Mouse (Mus musculus): ENCODE measurements around the gene Wfdc9. TPM values are rescaled to one million over a fixed set of nuclear protein-coding genes. Genes with fewer than 3 reads are reported as not detected.

Gene Wfdc9
- polyA plus RNA-seq, 1 experiment from 2014 or later, result not detected

GRCm38 (mm10) chr2:164673987-164674386, 17.6 kb upstream of the Wfdc9 start, which contains the start of gene Wfdc11:
Gene Wfdc11 (minus strand): TSS chr2:164674087.
- no peaks in the 10 kb centered on the region for H3K9me3 ChIP-seq
- no peak within 1 kb of the TSS for H3K4me3 ChIP-seq (replicated peaks)
- H3K27me3 ChIP-seq (replicated peaks), result no peaks in the 10 kb centered on the region
- H3K9ac ChIP-seq, result no peak within 1 kb of the TSS
- H3K27ac ChIP-seq, result no peak within 1 kb of the TSS
- ATAC-seq (ENCODE audit: insufficient read depth, low FRiP score, low read depth), result no peak
- no peak within 1 kb of the TSS for H3K4me2 ChIP-seq
- H3K36me3 ChIP-seq, result no peaks in the 10 kb centered on the region
- peaks cover 7% of the 10 kb centered on the region; the same call in 1 of the 2 replicates for H3K4me1 ChIP-seq
- 73% methylated on average over 7 of the region's 7 CpGs for WGBS

DNA sequence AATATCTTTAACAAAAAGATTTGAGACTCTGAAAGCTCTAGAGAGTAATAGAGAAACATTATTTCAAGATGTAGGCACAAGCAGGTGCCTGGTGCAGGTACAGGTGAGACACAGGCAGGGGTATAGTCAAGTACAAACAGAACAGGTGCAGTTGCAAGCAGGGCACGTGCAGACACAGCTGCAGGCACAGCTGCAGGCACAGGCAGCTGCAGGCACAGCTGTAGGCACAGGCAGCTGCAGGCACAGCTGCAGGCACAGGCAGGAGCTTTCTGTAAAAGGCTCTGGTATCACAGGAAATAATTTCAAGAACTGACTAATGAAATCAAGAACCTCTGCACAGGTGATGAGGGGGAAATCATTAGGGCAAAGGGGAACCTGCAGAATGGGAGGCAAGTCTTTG, 14.6 kb upstream of the Wfdc9 start:
- Histone ChIP-seq H3K4me3 (replicated peaks) (no peak overlapping the region), H3K4me2 (no peak overlapping the region), H3K27me3 (replicated peaks) (no peaks in the 10 kb centered on the region), H3K9ac (no peak overlapping the region), H3K27ac (no peak overlapping the region), H3K9me3 (no peaks in the 10 kb centered on the region), H3K4me1 (no peaks in the 10 kb centered on the region), H3K36me3 (no peaks in the 10 kb centered on the region)
- ATAC-seq (ENCODE audit: insufficient read depth, low FRiP score, low read depth), result no peak
- WGBS, result 17% methylated on average over 1 of the region's 1 CpGs

DNA sequence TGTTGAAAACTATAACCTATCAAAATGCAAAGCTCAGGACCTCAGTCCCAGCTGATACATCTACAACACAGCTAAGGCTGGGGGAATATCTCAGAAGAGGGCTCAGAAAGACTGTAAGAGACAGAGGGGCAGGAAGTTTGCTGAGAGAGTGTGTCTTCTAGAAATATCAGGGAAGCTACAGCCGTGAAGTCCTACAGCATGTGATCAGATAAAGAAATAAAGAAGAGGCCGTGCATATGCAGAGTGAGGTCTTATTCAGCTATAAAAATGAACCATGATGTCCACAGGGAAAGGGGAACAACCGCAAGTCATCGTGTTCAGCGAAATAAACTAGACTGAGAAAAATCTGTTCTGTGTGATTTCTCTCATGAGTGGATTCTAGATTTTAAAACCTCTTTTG, 13.9 kb upstream of the Wfdc9 start:
- Histone ChIP-seq H3K4me3 (replicated peaks) (no peak overlapping the region), H3K4me2 (no peak overlapping the region), H3K4me1 (no peaks in the 10 kb centered on the region), H3K9ac (no peak overlapping the region), H3K9me3 (no peaks in the 10 kb centered on the region), H3K27me3 (replicated peaks) (no peaks in the 10 kb centered on the region), H3K36me3 (no peaks in the 10 kb centered on the region), H3K27ac (no peak overlapping the region)
- ATAC-seq (ENCODE audit: insufficient read depth, low FRiP score, low read depth), result no peak
- 79% methylated on average over 5 of the region's 5 CpGs for WGBS

DNA sequence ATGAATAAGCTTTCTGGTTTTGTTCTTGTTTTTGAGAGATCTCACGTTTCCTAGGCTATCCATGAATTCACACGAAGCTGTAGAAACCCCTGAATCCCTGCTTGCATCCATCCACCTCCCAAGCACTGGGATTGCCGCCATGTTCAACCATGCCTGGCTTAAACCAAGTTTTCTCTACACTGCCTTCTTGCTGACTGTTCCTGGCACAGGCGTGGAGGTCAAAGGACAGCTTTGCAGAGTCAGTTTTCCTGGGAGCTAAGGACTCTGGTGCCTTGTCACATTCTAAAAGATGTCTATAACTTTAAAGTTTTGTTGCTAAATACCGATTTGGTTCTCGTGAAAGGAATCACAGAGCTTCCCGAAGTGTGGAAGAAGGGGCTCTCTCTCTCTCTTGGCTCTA, 8.5 kb upstream of the Wfdc9 start:
- Histone ChIP-seq H3K4me1 (no peaks in the 10 kb centered on the region), H3K9ac (no peak overlapping the region), H3K36me3 (no peaks in the 10 kb centered on the region), H3K4me3 (replicated peaks) (no peak overlapping the region), H3K4me2 (no peak overlapping the region), H3K27ac (no peak overlapping the region), H3K9me3 (no peaks in the 10 kb centered on the region), H3K27me3 (replicated peaks) (no peaks in the 10 kb centered on the region)
- WGBS, result 89% methylated on average over 7 of the region's 7 CpGs
- ATAC-seq (ENCODE audit: insufficient read depth, low FRiP score, low read depth), result no peak

- Histone ChIP-seq H3K4me3 (replicated peaks) (no peak within 1 kb of the TSS), H3K4me2 (no peak within 1 kb of the TSS), H3K36me3 (no peaks in the 10 kb centered on the region), H3K4me1 (no peaks in the 10 kb centered on the region), H3K9me3 (no peaks in the 10 kb centered on the region), H3K27me3 (replicated peaks) (no peaks in the 10 kb centered on the region), H3K27ac (no peak within 1 kb of the TSS), H3K9ac (no peak within 1 kb of the TSS)
- 12% methylated on average over 11 of the region's 11 CpGs for WGBS
- no peak for ATAC-seq (ENCODE audit: insufficient read depth, low FRiP score, low read depth)
Measured at GRCm38 (mm10) chr2:164655858-164656257, 525 bp downstream of the Wfdc9 start, which contains the start of gene Wfdc10. Gene Wfdc10 (plus strand): TSS chr2:164656046.

GRCm38 (mm10) chr2:164641881-164642673, 14.3 kb downstream of the Wfdc9 start:
- Histone ChIP-seq H3K9ac (no peak overlapping the region), H3K27ac (no peak overlapping the region), H3K36me3 (no peaks in the 10 kb centered on the region), H3K4me3 (replicated peaks) (no peak overlapping the region), H3K9me3 (no peaks in the 10 kb centered on the region), H3K4me2 (no peak overlapping the region), H3K4me1 (no peaks in the 10 kb centered on the region), H3K27me3 (replicated peaks) (no peaks in the 10 kb centered on the region)
- 72% methylated on average over 13 of the region's 13 CpGs for WGBS
- no peak for ATAC-seq (ENCODE audit: insufficient read depth, low FRiP score, low read depth)

- H3K36me3 ChIP-seq, result no peaks in the 10 kb centered on the region
- WGBS, result 57% methylated on average over 7 of the region's 7 CpGs
- no peak overlapping the region for H3K4me2 ChIP-seq
- H3K9ac ChIP-seq, result no peak overlapping the region
- no peaks in the 10 kb centered on the region for H3K27me3 ChIP-seq (replicated peaks)
- no peaks in the 10 kb centered on the region for H3K4me1 ChIP-seq
- no peak overlapping the region for H3K27ac ChIP-seq
- no peak for ATAC-seq (ENCODE audit: insufficient read depth, low FRiP score, low read depth)
- no peak overlapping the region for H3K4me3 ChIP-seq (replicated peaks)
- no peaks in the 10 kb centered on the region for H3K9me3 ChIP-seq
Measured at GRCm38 (mm10) chr2:164641129-164641528, 15.3 kb downstream of the Wfdc9 start.

GRCm38 (mm10) chr2:164638696-164639095, 17.7 kb downstream of the Wfdc9 start, which contains the start of gene Wfdc16:
Gene Wfdc16 (minus strand): TSS chr2:164638796.
- no peaks in the 10 kb centered on the region for H3K4me1 ChIP-seq
- no peak within 1 kb of the TSS for H3K27ac ChIP-seq
- no peak within 1 kb of the TSS for H3K4me3 ChIP-seq (replicated peaks)
- WGBS, result 80% methylated on average over 3 of the region's 3 CpGs
- H3K9ac ChIP-seq, result no peak within 1 kb of the TSS
- no peaks in the 10 kb centered on the region for H3K9me3 ChIP-seq
- no peaks in the 10 kb centered on the region for H3K27me3 ChIP-seq (replicated peaks)
- ATAC-seq (ENCODE audit: insufficient read depth, low FRiP score, low read depth), result no peak
- no peaks in the 10 kb centered on the region for H3K36me3 ChIP-seq
- no peak within 1 kb of the TSS for H3K4me2 ChIP-seq

DNA sequence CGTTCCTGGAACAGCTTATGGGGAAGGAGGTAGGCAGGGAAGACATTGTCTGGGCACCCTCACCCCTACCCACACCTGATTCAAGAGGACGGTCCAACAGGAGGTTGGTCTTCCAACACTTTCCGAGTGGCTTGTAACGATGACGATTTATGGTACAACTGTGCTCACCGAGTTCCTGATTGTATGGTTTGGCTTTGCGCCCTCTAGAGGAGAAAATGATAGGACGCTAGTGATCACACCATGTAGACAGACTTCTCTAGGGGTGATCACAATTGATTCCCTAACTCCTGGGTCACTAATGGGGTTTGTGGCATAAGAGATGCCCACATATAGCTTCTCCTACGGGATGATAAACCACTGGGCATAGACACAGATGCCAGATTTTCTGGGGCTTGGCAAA, 21.1 kb downstream of the Wfdc9 start:
- Histone ChIP-seq H3K4me2 (no peak overlapping the region), H3K9ac (no peak overlapping the region), H3K27me3 (replicated peaks) (no peaks in the 10 kb centered on the region), H3K27ac (no peak overlapping the region), H3K4me3 (replicated peaks) (no peak overlapping the region), H3K9me3 (no peaks in the 10 kb centered on the region), H3K4me1 (no peaks in the 10 kb centered on the region), H3K36me3 (no peaks in the 10 kb centered on the region)
- 73% methylated on average over 9 of the region's 9 CpGs for WGBS
- no peak for ATAC-seq (ENCODE audit: insufficient read depth, low FRiP score, low read depth)

- H3K9me3 ChIP-seq, result no peaks in the 10 kb centered on the region
- H3K36me3 ChIP-seq, result no peaks in the 10 kb centered on the region
- no peak overlapping the region for H3K27ac ChIP-seq
- no peak for ATAC-seq (ENCODE audit: insufficient read depth, low FRiP score, low read depth)
- no peaks in the 10 kb centered on the region for H3K27me3 ChIP-seq (replicated peaks)
- H3K9ac ChIP-seq, result no peak overlapping the region
- no peak overlapping the region for H3K4me3 ChIP-seq (replicated peaks)
- no peak overlapping the region for H3K4me2 ChIP-seq
- H3K4me1 ChIP-seq, result no peaks in the 10 kb centered on the region
- 83% methylated on average over 4 of the region's 4 CpGs for WGBS
Measured at GRCm38 (mm10) chr2:164621775-164622174, 34.6 kb downstream of the Wfdc9 start.

- Histone ChIP-seq H3K4me3 (replicated peaks) (no peak overlapping the region), H3K9me3 (no peaks in the 10 kb centered on the region), H3K9ac (no peak overlapping the region), H3K4me2 (no peak overlapping the region), H3K36me3 (no peaks in the 10 kb centered on the region), H3K27ac (no peak overlapping the region), H3K4me1 (no peaks in the 10 kb centered on the region), H3K27me3 (replicated peaks) (no peaks in the 10 kb centered on the region)
- 72% methylated on average over 5 of the region's 5 CpGs for WGBS
- ATAC-seq (ENCODE audit: insufficient read depth, low FRiP score, low read depth), result no peak
Measured at GRCm38 (mm10) chr2:164619050-164619449, 37.3 kb downstream of the Wfdc9 start.

DNA sequence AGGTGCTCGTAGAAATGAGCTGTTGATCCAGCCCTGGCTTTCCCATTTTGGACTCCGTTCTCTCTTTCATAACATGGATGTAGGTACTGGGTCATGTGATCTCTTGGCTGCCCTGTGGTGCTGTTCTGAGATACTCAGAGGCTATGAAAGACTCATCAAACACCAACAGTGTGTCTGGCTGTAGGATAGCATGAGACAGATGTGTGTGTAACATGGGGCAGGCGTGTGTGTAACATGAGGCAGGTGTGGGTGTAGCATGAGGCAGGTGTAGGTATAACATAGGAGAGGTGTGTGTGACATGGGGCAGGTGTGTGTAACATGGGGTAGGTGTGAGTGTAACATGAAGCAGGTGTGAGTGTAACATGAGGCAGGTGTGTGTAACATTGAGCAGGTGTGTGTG, 41.0 kb downstream of the Wfdc9 start:
- no peaks in the 10 kb centered on the region for H3K36me3 ChIP-seq
- 88% methylated on average over 3 of the region's 3 CpGs for WGBS
- H3K27ac ChIP-seq, result no peak overlapping the region
- H3K27me3 ChIP-seq (replicated peaks), result no peaks in the 10 kb centered on the region
- H3K9me3 ChIP-seq, result no peaks in the 10 kb centered on the region
- H3K4me3 ChIP-seq (replicated peaks), result no peak overlapping the region
- ATAC-seq (ENCODE audit: insufficient read depth, low FRiP score, low read depth), result no peak
- H3K4me2 ChIP-seq, result no peak overlapping the region
- no peak overlapping the region for H3K9ac ChIP-seq
- no peaks in the 10 kb centered on the region for H3K4me1 ChIP-seq

Measured in stomach, embryonic 15.5 days (tissue).